Mouse (Mus musculus): ENCODE data around the gene Caln1.

DNA sequence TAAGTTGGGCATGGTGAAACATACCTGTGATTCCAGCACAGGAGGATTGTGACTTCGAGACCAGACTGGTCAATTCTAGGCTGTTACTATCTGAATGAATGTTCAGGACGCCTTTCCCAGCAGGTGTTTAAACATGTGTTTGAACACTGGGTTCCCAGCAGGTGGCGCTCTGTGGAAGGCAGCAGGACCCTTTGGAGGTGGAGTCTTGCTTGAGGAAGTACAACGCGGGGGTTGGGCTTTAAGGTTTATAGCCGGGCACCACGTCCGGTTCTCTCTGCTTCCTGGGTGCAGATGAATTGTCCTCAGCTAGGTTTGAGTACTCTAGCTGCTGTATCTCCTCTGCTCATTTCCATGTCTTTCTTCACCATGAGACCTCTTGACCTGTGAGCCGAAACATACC, 349.1 kb downstream of the Caln1 start:
- TF ChIP-seq CTCF (IDR thresholded peaks at IDR 0.05; ENCODE audit: low read depth, low read length) (peak; percentile 68), POLR2A (IDR thresholded peaks at IDR 0.05; ENCODE audit: extremely low read depth, insufficient read depth, low read length) (no peak)

All from liver, adult 2 months (tissue).